Mouse (Mus musculus): ENCODE results near the gene Vcl.

The Vcl gene

GRCm38 (mm10) chr14:21013800-21014334 lies 84.7 kb downstream of the Vcl start:
- no peak for DNase-seq (ENCODE audit: low spot score)

DNA sequence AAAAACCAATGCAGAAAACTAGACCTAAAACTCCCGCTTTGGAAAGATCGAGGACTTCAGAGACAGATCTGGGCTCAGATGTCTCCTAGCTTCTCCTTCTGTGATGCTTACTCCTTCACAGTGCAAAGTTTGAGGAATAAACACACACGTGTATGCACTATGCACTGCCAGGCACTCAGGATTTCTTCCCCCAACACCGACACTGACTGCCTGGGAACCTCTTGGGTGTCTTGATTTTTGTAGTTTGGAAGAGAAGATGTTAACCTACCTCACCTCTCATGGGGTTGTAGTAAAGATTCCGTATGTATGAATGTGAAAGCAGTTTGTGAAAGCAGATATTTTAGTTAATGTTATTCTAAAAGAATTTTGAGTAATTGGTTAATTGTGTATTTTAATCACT lies 88.7 kb downstream of the Vcl start:
- DNase-seq (ENCODE audit: low spot score) = no peak

- DNase-seq (ENCODE audit: low spot score) = peak; percentile 52
These were observed 89.8 kb downstream of the Vcl start for GRCm38 (mm10) chr14:21018977-21019376.

DNA sequence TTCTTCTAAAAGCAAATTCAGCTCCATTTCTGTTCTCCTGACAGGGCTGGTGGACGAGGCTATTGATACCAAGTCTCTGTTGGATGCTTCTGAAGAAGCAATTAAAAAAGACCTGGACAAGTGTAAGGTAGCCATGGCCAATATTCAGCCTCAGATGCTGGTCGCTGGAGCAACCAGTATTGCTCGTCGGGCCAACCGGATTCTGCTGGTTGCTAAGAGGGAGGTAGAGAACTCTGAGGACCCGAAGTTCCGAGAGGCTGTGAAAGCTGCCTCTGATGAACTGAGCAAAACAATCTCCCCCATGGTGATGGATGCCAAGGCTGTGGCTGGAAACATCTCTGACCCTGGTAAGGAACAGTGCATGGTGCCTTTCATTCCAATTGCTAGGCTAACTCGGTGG lies 91.2 kb downstream of the Vcl start:
- DNase-seq (ENCODE audit: low spot score) = no peak

DNA sequence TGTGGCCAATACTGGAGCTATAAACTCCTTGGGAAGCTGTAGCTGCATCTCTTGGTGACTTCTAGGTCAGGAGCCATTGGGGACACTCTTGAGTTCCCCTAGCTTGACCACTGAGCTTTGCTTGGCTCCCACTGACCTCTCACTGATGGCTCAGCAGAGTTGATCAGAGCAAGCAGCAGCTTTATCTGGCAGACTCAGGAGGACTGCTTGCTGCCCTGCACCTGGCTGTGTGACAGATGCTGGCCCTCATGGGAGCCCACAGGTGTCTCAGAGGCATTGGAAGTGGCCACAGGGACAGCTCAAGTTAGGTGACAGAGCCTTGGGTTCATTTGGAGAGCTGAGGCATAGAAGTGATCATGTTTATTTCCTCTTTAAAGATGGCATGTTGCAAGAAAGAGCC lies 98.3 kb downstream of the Vcl start:
- no peak for DNase-seq (ENCODE audit: low spot score)

DNA sequence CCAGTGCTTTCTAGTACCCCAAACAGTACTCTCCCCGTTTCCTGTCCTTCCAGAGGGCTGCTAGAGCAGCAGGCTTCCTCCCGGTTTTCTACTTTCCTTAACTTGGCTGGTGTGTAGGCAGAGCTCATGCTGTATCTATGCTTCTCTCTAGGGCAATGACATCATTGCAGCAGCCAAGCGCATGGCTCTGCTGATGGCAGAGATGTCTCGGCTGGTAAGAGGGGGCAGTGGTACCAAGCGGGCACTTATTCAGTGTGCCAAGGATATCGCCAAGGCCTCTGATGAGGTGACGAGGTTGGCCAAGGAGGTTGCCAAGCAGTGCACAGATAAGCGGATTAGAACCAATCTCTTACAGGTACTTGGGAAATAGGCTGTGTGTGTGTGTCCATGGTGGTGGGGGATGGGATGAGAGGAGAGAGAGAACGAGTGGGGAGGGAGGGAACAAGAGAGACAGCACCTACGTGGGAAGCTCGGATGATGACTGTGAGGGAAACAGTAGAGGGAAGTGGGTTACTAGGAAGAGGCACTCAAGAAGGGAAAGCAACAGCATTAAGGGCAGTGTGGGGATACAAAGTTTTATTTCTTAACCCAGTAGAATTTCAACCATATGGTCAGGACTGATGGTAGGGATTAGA lies 99.9 kb downstream of the Vcl start:
- no peak for DNase-seq (ENCODE audit: low spot score)

DNA sequence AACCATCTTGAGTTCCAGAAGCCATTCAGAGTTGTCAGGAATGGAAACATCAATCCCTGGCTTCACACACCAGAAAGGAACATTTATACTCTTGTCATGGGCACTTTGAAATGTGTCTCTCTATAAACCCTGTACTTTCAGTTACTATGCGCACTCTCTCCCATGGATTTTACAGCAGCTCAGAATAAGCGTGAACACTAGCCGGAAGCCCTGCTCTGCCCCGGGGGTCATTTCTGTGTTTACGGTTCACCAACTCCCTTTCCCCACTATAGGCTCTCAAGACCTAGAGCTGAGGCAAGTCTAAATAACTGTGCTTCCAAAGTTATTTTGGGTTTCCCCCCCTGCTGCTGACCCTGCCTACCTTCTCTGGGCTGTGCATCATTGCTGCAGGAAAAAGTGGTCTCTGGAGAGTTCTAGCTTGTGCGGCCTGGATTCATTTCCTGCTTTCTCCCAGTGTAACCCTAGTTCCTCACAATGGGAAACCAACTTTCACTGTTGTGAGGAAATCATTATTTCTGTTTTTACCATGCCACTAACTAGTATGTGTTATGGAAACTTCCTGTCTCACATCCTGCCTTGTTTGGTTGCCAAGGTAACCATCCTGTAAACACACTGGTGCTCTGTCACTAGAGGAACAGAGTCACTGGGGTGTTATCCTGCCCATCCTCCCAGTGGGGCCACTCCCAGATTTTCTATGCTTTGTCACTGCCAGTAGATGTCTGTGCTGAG lies 102.7 kb downstream of the Vcl start:
- DNase-seq (ENCODE audit: low spot score) = peak; percentile 73

DNA sequence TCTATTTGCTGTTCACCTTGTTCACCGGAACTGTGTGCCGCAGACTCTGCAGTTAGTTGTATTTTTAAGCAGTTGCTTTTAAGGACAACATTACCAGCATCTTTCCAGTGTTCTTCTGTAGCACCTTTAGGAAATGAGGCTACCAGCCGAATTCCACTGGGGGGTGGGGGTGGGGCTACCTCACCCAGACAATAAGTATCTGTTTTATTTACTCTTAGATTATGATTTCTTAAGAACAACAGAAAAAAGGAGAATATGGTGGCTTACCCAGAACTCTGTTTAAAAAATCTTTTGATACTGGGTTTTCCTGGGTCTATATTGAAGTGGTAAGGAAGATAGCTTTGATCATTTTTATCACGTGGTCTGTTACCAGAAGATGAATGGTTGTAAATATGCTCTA lies 105.1 kb downstream of the Vcl start:
- no peak for DNase-seq (ENCODE audit: low spot score)

- DNase-seq (ENCODE audit: low spot score) = no peak
These were observed 105.6 kb downstream of the Vcl start for GRCm38 (mm10) chr14:21034791-21035190.

DNA sequence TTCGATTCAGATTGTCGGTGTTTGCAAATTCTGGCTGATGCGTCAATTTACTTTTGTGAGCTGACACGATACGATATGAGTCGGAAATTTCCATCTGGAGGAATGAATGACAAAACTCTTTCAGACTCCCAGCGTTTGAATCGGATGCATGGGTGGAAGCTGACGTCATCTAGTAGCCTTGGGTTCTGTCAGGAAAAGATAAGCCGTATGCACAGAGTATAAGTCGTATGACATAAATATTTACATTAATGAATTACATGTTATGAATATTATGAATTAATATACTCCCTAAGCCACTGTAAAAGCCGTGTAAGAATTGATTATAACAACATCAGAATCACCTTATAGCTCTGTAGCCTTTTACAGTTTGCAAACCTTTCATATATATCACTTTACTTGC lies 109.9 kb downstream of the Vcl start:
- no peak for DNase-seq (ENCODE audit: low spot score)

DNA sequence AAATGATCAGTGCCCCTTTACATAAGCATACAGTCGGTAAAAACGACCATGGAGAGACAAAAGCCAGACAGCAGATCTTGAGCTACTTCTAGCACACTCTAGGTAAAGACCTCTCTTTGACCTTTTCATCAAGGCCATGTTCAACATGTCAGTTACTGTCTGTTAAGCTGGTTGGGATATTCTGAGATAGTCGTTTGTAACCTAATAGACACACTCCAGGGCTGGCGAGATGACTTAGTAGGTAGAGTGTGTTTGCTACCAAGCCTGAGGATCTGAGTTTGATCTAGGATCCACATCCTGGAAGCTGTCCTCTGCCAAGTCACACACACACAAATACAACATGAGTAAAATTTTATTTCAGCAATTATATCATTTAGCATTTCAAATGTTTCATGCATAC lies 110.4 kb downstream of the Vcl start:
- DNase-seq (ENCODE audit: low spot score) = no peak

- DNase-seq (ENCODE audit: low spot score) = no peak
These were observed 118.6 kb downstream of the Vcl start for GRCm38 (mm10) chr14:21047840-21048239.

- peak; percentile 42 for DNase-seq (ENCODE audit: low spot score)
These were observed 119.7 kb downstream of the Vcl start for GRCm38 (mm10) chr14:21048879-21049278.

DNA sequence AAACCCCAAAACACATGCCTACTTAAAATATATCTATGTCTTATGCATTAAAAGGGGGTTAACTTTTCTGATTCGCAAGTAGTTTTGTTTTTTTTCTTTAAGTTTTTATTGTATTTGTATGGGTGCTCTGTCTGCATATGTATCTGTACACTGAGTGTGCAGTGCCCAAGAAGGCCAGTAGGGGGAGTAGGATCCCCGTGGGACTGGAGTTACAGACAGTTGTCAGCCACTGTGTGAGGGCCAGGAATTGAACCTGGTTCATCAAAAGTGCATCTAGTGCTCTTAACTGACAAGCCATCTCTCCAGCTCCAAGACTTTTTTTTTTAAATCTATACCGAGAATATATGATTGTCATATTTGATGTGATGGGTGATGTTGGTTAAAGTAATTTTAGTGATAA lies 121.5 kb downstream of the Vcl start:
- no peak for DNase-seq (ENCODE audit: low spot score)

- DNase-seq (ENCODE audit: low spot score) = no peak
These were observed 122.3 kb downstream of the Vcl start for GRCm38 (mm10) chr14:21051380-21052111.

DNA sequence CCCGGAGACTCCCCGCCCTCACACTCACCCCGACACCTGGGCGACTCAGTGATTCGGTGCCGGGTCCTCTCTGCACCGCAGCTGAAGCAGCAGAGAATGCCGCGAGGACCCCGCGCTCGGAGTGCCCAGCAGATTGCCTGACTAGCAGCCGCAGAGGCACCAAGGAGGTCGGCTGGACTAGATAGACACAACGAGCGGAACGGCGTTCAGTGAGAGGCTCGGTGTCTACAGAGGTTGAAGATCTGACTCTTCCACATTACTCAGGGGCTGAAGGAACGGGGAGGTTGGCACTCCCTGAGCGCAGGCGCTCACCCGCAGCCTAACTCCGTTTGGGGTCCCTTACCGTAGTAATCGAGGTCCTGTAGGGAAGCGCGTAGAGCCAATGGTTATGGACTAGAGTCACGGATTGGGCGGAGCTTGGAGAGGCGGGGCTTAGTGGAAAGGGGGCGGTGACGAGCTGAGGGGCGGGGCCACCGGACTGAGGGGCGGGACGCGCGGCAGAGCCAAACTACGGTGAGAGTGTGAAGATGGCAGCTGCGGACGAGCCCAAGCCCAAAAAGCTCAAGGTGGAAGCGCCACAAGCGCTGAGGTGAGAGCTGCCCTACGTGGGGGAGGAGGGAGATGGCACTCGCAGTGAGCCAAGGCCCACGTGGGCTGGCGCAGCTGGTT lies 123.0 kb downstream of the Vcl start, which contains the start of the genes Ap3m1 and Adk:
Ap3m1 (minus strand) TSS at position 397 of the 669 bp plus-strand sequence.
Adk (plus strand) TSS at position 463 of the 669 bp plus-strand sequence.
- DNase-seq (ENCODE audit: low spot score) = peak; percentile 95

- peak; percentile 83 for DNase-seq (ENCODE audit: low spot score)
These were observed 123.6 kb downstream of the Vcl start for GRCm38 (mm10) chr14:21052781-21053130.

DNA sequence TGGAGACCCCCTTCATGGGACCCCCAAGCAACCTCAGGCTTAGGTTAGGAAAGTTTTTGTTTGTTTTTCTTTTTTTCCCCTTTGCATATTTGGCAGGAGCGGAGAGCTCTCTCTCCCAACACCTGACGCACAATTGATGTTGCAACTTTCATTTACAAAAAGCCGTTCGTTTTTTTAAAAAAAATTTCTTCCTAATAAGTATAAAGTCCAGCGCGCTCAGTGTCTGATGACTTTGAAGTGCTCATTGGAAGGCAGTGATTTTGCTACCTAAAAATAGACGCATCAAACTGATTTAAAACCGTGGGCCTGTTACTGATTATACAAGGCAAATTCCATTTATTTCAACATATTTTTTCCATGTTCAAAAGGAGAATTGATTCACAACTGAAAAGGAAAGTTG lies 124.0 kb downstream of the Vcl start:
- no peak for DNase-seq (ENCODE audit: low spot score)

GRCm38 (mm10) chr14:21053586-21053985 lies 124.4 kb downstream of the Vcl start:
- DNase-seq (ENCODE audit: low spot score) = peak; percentile 53

- no peak for DNase-seq (ENCODE audit: low spot score)
These were observed 129.8 kb downstream of the Vcl start for GRCm38 (mm10) chr14:21058972-21059371.

- DNase-seq (ENCODE audit: low spot score) = no peak
These were observed 133.7 kb downstream of the Vcl start for GRCm38 (mm10) chr14:21062766-21063513.

- DNase-seq (ENCODE audit: low spot score) = no peak
These were observed 135.1 kb downstream of the Vcl start for GRCm38 (mm10) chr14:21064321-21064720.

All from embryo, embryonic 10 days (tissue).